Mouse (Mus musculus): ENCODE measurements at regions not wholly inside any gene's neighbourhood (a gene's known extent, or its start where the extent isn't known, plus 50 kb on each side); places are given as distances from the start of the nearest gene placed in this dataset.
"Not testable (repeated sequence)": the region's sequence is repeated elsewhere in the genome, so short reads cannot be mapped to it uniquely, and the experiment has no call there.

DNA sequence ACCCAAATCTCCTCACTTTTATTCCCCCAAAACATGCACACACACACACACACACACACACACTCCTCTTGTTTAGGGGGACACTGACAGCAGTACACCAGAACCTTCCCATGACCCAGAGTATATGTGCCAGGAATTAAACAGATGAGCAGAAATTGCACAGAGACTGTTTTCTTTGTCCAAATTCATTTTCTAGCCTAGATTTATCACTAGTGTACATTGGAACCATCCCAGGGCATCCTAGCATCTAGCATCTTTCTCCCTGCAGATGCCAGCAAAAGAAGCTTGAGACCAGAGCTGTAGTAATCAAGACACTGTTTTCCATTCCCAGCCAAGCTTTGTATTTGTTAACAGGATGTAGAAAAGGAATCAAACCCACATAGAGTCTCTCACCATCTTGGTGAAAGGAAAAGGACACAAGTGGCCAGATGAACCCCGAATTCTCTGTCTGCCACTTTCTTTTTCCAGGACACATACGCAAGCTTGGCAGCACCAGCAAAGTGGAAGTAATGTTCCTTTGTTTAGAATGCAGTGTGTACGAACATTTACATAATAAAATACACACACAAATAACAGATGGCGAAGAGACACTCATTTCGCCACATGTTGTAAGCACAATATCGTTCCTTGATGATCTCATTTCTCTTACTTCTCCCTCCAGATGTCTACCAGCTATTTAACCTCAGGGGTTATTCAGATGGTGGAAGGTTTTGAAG lies 250.3 kb upstream of the Gm11146 start:
- DNase-seq (ENCODE audit: low spot score): no peak

DNA sequence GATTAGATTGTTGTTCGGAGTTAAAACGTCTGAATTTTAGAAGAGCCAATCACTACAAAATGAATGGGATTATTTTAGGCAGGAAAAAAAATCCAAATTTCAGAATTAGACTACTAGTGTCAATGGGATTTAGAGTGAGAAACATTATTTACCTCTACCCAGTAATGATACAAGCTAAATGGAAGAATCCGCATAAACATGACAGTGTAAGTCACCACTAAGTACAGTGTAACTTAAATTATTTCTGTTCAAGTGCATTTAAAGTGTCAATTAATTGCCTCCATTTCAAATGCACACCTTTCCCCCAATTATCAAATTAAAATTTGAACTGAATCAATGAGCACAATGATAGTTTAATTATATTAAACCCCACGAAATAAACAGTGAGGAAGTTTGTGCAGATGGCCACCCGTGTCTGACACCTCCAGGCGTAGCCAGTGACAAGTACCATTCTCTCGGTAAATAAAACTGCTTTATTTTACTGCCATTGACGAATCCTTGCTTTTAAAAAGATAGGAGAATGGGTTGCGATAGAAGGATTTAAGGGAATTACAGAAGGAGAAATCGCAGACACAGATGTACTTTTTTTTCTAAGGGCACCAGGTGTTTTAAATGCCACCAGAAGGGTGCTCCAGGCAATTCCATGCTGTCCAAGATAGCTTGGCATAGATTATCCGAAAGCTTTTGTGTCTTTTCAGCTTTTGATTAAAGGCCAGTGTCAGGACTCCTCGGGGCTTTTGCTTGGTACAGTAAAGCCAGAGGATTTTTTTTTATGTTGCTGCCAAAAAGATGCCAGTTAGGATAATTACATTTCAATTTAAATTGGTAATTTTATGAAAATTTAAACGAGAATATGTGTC lies 249.5 kb upstream of the Gm11146 start:
- no peak for DNase-seq (ENCODE audit: low spot score)

DNA sequence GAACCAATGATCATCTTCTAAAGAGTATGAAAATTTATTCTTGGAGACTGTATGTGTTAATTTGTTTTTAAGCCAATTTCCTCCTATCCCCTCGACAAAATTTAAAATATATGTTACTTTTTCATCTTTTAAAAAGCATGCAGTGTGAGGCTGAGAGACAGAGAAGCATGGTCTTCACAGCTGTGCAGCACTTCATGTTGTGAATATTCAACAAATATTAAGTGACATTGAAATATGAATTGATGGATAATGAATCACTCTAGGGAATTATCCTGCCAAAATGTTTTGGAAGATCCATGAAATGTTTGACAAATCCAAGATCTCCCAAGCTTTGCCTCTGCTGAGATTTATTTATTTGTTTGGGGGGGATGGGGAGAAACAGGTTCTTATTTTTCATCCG lies 233.9 kb upstream of the Gm11146 start:
- no peak for DNase-seq (ENCODE audit: low spot score)

DNA sequence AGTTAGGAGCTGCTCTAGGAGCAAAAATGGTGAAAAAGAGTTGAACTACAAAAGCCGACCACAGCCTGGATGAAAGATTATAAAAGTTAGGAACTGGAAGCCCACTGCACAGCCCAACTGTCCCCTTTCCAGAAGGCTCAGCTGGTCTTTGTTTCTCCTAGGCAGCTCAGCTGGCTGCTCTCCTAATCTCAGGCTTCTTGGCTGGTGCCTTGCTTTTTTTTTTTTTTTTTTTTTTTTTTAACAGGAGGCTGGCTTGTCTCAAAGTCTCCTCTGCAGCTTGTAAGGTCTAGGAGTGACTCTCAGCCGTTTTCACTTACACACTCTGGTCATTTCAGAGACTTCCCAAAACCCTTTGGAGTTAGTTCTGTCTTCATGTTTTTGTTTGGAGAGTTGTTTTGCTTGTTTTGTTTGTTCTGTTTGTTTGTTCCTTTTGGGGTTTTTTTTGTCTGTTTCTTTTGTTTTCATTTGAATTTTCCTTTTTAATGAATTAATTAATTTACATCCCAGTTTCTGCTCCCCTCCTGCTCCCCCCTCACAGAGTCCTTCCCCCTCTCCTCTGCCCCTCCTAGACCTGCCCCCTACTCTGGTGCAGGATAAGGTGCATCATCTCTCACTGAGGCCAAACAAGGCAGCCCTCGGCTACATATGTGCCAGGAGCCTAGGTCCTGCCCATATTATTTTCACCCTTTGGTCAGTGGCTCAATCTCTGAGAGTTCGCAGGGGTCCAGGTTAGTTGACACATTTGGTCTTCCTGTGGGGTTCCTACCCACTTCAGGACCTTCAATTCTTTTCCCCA lies 225.6 kb upstream of the Gm11146 start:
- DNase-seq (ENCODE audit: low spot score): peak; percentile 5

DNA sequence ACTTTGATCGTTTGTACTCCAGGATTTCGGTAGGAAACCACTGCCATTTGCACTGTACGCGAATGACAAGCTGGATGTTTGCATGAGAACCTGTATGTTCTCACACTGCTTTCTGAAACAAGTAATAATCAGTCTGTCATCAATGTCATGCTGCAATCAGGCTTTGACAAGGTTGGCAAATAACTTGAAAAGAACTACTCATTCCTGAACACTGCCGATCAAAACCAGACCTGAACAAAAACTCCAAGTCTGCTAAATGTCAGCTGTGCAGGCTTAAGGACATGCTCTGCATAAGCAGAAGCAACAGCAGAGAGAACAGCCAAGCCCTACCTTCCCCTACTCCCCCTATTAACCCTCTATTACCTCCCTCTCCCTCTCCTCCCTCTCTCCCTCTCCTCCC lies 197.8 kb upstream of the Gm11146 start:
- peak; percentile 7 for DNase-seq (ENCODE audit: low spot score)

DNA sequence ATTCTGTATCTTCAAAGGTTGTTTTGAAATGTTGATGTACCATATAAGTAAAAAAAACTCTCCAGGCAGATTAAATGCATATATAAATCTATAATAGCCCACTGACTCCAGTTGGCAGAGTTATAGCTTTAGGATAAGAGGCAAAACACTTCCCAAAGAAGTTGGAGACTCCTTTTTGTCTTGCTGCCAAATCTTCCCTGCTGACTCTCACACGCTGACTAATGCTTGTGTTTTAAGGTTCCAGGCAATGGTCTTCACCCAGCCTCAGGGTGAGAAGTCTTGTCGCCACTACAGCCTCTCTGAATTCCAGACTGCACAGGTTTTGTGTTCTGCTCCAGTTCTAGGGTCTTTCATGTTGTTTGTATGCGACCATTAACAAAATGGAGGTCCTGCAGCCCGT lies 195.0 kb upstream of the Gm11146 start:
- DNase-seq (ENCODE audit: low spot score): no peak

DNA sequence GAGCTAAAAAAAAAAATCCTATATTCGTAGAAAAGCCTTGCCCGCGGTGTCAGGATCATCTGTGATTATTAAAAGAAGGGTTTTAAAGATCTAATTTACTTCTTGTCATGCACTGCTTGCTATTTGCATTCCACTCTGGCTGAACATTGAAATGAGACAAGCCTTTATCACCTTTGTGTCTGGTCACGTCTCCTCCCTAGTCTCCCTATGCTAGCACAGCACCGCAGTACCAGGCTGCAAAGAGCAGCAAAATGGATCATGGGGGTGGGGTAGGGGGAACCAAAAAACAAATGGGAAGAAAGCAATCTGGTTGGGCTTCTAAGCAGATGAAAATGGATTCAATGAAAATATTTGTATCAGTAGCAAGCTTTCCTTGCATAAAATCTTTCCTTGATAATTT lies 187.8 kb upstream of the Gm11146 start:
- no peak for DNase-seq (ENCODE audit: low spot score)

DNA sequence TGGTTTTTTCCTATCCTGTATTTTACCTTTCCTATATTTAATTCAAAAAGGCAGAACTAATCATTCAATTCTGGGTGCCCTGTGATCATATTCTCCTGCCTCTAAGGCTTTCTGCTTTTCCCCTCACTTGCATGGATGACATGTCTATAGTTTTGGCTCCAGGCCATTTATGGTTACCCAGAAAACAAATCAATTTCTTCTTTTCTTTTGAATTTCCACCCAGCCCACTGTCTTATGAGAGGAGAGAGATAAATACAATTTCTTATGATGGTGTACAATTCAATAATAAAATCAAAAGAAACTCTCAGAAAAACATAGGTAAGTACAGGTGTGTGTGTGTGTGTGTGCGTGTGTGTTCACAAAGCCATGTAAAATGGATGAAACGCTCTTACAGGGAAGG lies 187.3 kb upstream of the Gm11146 start:
- DNase-seq (ENCODE audit: low spot score): no peak

DNA sequence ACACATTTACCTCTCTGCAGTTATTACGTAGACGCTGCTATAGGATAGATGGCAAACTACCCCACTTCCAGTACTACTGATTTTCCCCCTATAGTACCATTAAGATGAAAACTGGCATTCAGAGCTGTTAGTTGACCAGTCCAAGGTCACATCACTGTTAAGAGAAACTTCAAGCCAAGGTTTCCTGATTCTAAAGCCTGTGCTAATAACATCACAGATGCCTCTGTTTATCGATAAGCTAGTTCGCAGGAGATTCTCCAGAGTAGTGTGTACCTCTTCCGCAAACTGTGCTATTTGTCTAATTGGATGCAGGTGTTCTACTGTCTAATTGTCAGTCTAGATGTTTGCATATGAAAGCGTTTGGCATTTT lies 186.9 kb upstream of the Gm11146 start:
- no peak for DNase-seq (ENCODE audit: low spot score)

DNA sequence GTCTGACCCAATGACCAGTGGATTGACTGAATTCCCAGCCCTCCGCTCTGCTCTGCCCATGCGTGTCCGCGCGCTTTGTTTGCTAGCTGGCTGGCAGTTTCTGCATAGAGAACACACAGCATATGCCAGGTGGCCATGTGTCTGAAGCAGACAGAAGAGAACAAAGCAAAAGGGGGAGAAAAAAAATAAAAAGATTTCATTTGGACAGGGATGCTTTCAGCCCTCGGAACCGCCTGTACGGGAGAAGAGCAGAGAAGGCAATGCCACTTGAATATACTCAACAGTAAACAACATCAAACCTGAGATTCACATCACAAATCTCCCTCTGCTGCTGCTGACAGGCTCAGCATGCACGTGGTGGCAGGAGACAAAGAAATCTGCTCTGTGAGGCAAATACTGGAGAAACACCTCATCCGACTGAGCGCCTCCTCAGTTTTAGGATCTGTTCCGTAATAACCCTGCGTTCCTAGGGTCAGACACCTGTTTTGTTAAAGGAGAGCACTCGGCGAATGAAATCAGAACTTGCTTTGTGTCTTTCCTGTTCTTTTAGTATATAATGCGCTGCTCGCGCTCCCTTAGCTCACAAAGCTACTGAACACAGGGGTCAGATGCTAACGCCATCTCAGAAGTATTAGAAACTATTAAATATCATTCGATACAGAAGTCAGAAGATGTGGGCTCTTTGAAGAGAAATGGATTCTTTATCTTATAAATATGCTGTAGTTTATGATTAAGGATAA lies 186.3 kb upstream of the Gm11146 start:
- peak; percentile 62 for DNase-seq (ENCODE audit: low spot score)

DNA sequence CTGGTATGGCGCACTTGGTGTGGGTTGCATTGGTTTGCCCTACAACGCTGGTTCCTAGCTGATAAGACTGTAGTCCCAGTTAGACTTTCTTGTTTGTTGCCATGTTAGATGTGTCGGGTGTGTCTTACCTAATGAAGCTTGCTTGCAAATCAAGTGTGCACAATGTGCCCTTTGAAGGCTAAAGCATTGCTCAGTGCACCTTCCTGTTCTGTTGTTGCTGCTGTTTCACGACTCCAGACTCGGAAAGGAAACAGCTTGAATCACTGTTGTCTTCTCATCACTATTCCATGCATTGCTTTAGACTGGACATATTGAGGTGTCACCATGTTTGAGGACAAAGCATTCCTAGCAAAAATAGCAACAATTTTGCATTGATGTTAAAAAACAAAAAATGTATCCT lies 185.1 kb upstream of the Gm11146 start:
- DNase-seq (ENCODE audit: low spot score): no peak

DNA sequence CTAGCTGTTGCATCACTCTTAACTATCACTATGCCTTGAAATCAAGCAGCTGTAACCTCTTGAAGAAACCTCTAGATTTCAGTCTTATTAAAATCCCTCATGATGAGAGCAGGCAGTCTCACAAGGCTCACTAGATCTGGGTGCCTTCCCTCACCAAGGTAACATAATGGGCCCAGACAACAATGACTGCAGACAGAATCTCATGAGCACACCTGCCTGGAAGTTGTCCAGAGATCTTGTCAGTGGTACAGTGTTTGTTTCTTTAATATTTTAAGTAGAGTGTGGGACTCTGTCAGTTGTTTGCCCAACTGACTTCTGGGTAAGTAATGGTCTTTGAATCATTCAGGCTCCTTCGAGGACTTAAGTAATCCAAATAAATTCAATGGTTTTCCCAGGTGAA lies 177.1 kb upstream of the Gm11146 start:
- DNase-seq (ENCODE audit: low spot score): no peak

DNA sequence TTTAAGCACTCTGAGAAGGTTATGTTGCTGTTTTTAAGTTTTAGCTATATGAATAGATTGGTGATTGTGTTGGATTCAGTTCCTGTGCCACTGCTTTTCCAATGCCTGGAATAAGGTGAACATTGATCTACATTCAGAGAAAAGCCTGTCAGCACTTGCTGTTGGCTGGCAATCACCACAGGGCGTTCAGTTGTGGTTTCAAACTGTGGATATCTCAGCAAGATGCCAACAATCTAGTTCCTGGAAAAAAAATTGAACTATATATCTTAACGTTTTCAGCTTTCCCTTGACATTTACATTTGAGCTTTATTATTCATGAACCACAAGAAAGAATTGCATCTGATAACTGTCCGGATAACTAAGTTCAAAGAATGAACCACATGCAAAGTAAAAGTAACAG lies 170.2 kb upstream of the Gm11146 start:
- DNase-seq (ENCODE audit: low spot score): no peak

DNA sequence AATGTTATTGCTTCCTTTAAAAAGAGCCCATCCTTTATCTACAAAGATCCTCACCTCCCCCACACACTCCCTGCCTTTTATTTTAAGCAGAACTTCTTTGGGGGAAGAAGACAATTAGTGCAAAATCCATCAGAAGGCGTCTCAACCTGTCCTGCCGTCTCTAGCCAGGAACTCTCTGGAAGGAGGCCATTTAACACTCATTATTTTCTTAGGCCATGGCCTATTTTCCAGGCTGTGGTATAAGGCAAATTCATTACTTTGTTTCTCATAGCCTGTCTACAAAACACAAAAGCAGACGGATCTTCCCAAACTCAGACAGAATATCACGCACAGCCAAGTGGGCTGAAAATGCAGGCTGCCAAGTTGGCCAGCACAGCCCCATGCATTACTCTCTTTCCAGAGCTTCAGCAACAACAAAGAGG lies 159.0 kb upstream of the Gm11146 start:
- no peak for DNase-seq (ENCODE audit: low spot score)

DNA sequence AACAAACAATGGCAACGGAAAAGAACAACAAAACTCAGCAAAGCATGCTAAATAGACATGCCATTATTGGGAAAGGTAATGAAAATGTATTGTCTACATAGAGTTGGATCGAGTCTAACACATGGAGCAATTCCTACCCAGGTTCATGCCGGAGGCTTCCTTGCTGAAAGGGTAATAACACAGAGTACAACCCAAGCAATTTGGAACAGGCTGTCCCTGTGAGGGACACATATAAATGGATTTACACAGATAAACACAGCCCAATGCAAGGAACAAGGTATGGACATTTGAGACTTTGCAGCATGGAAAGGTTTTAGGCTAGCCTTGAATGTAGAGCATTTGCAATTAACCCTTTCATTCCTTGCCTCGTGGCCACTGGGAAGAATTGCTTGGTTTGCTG lies 158.6 kb upstream of the Gm11146 start:
- DNase-seq (ENCODE audit: low spot score): no peak

DNA sequence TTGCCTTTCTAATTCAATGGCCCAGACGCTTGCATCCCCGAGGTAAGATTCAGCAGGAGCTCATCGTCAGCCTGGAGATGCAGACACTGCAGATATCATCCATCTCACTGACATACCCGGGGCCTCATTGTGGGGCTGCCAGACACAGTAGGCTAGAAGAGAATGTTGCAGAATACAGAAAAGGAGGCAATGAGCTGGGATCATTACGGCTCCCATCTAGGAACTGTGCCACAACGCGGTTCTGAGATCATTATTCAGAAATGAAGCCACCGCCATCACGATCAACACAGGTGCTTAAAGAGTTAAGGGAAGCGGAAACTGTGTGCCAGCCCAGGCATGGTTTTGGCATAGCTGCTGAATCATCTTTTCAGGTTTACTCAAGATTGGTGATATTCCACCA lies 158.1 kb upstream of the Gm11146 start:
- DNase-seq (ENCODE audit: low spot score): no peak

DNA sequence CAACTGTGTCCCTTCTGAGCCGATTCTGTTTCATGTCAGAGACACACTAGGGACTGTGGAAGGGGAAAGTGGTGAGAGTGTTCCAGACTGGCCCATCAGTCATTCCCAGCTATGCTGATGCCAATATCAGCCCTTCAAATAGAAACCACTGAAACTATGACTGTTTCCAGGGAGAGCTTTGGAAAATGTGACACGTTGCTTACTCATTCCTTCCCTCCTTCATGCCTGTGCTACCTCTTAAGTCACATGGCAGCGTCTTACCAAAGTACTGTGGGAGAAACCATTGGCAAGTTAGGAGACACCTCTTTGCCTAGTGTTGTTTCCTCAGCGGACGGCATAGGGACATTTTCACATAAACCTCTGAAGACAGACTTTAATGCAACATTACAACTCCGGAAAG lies 153.0 kb upstream of the Gm11146 start:
- DNase-seq (ENCODE audit: low spot score): no peak

DNA sequence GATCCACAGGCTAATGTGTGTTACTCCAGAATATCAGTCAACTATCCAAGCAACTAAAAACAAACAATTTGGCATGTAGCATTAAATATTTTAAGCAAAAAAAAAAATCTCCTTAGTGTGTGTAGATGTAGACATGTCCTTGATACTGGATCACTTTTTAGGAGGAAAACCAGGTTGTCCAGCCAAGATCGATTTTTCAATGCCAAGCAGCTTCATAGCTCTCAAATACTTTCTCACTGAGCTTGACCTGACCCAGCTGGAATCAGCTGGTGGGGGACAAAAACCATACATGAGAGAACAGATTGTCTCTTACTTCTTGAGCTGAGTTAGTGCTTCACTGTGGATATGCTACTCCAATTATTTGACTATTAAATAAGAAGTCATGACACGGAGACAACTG lies 147.6 kb upstream of the Gm11146 start:
- DNase-seq (ENCODE audit: low spot score): no peak

DNA sequence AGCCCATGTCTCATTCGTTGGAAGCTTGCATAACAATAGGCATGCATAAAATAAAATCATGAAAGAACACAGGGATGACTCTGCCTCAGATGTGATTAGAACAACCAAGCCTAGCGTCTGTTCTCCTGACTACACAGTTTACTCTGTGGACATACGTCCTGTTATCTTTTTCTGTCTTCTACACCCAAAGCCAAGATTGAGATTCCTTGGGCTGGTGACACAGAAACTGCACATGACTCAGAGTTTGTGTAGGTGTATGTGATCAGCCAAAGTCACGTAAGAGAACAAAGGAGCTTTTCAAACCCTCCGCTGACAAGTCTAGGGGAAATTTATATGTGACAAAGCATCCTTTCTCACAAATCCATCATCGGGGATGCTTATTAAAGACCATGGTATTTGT lies 141.9 kb upstream of the Gm11146 start:
- DNase-seq (ENCODE audit: low spot score): no peak

DNA sequence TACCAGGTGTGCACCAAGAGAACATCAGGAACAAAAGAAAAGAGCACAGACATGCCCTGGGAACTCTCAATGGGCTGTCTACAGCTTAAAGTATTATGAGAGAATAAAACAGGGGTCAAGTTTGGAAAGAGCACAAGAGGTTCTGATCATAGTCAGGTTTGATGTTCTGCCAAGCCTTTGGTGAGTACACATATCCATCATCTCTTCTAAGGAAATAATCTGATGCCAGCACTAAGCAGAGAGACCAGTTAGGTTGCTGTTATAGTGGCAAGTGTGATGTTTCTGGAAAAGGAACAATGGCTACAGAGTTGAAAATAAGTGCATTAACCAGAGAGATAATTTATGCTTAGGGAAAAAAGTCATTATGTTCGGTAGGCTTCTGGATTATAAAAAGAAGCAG lies 136.9 kb upstream of the Gm11146 start:
- no peak for DNase-seq (ENCODE audit: low spot score)

DNA sequence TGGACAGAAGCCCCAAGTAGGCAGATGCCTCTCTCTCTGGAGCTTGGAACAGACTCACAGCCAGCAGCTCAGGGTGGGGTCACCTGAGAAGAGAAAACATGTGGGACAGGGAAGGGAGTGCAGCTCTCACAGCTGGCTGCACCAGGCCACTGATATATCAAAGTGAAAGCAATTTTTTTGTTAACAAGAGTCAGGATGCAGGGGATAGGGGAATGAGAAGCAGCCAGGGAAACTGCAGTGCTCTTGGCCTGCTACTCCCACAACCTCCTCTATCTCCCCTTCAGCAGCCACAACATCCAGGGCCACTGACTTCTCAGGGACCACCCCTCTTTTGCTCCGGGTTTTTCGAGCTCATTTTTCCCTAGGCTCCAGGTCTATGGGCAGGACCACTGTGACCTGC lies 117.5 kb upstream of the Gm11146 start:
- DNase-seq (ENCODE audit: low spot score): no peak

DNA sequence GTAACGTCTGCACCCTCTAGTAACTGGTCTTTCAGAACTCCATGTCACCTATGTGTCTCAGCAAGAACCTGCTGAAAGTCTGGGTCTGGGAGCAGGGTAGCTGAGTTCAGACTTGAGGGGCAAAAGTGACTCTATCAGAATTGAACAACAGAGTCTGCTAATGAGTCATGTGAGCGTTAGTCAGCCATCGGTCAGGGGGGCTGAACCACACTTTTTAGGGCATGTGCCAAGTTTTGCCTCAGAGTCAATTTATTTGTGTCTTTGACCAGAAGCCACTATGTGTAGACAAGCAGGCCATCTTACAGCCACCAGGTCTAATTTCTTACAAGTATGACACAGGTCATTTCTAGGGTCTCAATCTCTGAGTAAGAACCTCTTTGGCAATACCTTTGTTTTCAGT lies 115.9 kb upstream of the Gm11146 start:
- DNase-seq (ENCODE audit: low spot score): not testable (repeated sequence)

All from embryo, embryonic 10 days (tissue).